Mouse (Mus musculus) E14TG2a.4 (cell line): ENCODE data around the gene Unc5b.

Experiments
- H3K27me3 ChIP-seq: 2 replicates; pipeline ENCODE4 v1.6.1; 2014; ENCODE audit warnings: low read length, control low read depth; ENCODE audit not compliant: insufficient read depth
- H3K36me3 ChIP-seq: 2 replicates; pipeline ENCODE4 v1.6.1; 2014; ENCODE audit warnings: low read length, control low read depth; ENCODE audit not compliant: insufficient read depth
- H3K4me1 ChIP-seq: replicated peaks from 2 replicates; pipeline ENCODE4 v1.6.1; 2014; ENCODE audit warnings: low read depth, low read length, control low read depth
- H3K4me3 ChIP-seq: replicated peaks from 2 replicates; pipeline ENCODE4 v1.5.1; 2014; ENCODE audit warnings: mild to moderate bottlenecking, low read length
- H3K9me3 ChIP-seq: 2 replicates; pipeline ENCODE4 v1.6.1; 2014; ENCODE audit warnings: low read length, control low read depth
- CTCF ChIP-seq: conservative IDR thresholded peaks from 2 replicates; pipeline ENCODE4 v1.5.1; 2014; ENCODE audit warnings: low read length
- NANOG ChIP-seq: IDR thresholded peaks from 2 replicates; pipeline ENCODE4 v1.6.1; 2014; ENCODE audit warnings: borderline replicate concordance, low read length, mixed read lengths
- POU5F1 ChIP-seq: IDR thresholded peaks from 2 replicates; pipeline ENCODE4 v1.6.1; 2014; ENCODE audit warnings: low read length, borderline replicate concordance

Unc5b gene

DNA sequence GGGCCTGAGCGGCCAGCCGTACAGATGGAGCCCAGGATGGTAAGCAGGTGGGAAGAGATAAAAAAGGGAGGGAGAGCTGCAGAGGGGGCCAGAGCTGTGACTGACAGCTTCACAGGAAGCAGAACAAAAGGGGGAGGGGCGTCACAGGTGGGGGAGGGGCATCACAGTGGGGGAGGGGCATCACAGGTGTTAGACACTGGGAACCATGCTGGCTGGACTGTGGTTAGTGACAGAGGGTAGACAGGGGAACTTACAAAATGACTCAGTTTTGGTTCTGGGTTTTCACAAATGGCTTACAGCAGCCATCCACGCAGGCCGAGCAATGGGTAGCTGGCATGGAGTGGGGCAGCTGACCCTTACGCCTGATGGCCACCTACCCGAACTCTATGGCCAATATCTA lies 89.9 kb downstream of the Unc5b start:
- H3K4me3 ChIP-seq = no peak overlapping the region
- no peaks in the 10 kb centered on the region for H3K9me3 ChIP-seq
- no peak for TF ChIP-seq NANOG
- no peak for TF ChIP-seq CTCF
- TF ChIP-seq POU5F1 = no peak
- H3K27me3 ChIP-seq = no peaks in the 10 kb centered on the region
- peaks cover 10% of the 10 kb centered on the region; the same call in 1 of the 2 replicates for H3K36me3 ChIP-seq
- H3K4me1 ChIP-seq = peaks cover 78% of the 10 kb centered on the region

DNA sequence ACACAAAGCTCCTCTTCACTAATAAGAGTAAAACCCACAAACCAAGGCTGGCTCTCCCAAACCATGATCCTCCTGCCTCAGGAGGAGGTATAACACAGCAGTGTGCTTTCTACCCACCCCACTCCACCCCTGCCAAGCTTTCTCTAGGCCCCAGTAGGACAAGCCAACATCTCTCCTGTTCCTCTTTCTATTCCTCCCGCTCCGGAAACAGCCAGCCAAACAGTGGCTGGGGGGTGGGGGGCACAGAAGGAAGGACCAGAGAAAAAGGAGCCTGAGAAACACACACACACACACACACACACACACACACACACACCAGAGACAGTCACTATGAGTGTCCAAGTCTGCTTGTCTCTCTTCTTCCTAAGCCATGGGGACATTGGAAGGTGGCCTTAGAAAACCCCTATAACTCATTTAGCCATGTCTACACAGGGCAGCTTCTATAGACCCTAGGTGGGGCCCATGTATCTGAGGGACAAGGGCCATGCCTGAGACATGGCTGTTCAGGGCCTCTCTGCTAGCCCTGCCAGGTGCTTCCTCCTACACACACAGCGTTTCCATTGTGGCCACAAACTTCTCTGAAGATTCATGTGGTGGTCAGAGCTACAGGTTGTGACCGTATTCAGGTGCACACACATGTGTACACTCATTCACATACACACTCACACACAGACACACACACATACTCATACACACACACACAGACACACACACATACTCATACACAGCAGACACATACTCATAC lies 91.6 kb downstream of the Unc5b start:
- Histone ChIP-seq H3K4me1 (peaks cover 84% of the 10 kb centered on the region), H3K4me3 (no peak overlapping the region), H3K9me3 (no peaks in the 10 kb centered on the region), H3K27me3 (no peaks in the 10 kb centered on the region), H3K36me3 (peaks cover 13% of the 10 kb centered on the region; the same call in 1 of the 2 replicates)
- TF ChIP-seq NANOG (no peak), POU5F1 (no peak), CTCF (no peak)

DNA sequence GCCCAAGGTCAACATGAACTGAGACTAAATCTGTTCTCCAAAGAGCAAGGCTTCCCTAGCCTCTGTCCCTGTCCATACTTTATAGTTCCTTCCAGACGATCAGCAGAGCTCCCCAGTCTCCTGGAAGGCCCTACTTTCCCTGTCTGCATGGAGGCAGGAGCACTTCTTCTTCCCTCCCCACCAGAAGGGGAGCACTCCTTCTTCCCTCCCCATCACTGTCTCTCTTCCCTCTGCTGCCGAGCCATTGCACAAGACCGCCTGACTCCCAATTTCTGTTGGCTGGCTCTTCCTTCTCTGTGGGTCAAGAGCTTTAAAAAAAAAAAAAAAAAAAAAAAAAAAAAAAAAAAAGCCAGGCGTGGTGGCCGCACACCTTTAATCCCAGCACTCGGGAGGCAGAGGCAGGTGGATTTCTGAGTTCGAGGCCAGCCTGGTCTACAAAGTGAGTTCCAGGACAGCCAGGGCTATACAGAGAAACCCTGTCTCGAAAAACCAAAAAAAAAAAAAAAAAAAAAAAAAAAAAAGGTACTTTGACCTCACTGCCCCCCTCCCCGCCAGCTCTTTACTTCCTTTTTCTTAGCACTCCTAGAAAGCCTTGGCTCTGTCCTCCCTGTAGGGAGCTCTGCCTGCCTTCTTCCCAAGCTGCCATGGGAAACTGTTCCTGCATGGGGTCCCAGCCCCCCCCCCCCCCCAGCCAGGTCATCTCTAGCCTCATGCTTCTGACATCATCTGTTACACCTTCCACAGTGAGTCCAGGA lies 93.3 kb downstream of the Unc5b start:
- H3K36me3 ChIP-seq = peaks cover 13% of the 10 kb centered on the region; the same call in 1 of the 2 replicates
- H3K4me3 ChIP-seq = no peak overlapping the region
- H3K27me3 ChIP-seq = no peaks in the 10 kb centered on the region
- no peaks in the 10 kb centered on the region for H3K9me3 ChIP-seq
- peaks cover 83% of the 10 kb centered on the region for H3K4me1 ChIP-seq
- no peak for TF ChIP-seq NANOG
- no peak for TF ChIP-seq POU5F1
- TF ChIP-seq CTCF = no peak

DNA sequence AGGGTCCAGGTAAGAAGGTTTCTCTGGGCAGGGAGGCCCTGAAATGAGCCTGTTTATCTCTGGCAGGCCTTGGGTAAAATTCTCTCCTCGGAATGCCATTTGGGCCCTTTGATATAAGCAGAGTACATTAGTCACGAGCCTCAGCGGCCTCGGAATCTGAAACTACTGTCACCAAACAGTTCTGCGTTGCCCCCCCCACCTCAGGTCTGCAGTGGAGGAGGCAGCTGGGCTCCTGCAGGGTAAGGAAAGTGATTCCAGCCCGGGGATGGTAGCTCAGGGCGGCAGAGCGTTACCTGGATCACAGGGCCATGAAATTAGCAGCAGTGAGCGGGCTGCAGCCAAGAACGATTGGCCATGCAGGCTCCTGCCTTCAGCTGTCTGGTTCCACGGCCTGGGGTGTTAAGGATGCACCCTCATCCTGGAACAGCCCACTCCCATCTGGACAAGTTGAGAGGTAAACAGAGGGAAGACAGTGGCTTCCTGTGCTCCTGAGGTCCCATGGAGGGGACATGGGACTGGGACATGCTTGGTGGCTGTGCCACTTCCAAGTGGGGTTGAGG lies 94.1 kb downstream of the Unc5b start:
- Histone ChIP-seq H3K4me1 (peaks cover 81% of the 10 kb centered on the region), H3K9me3 (no peaks in the 10 kb centered on the region)
- TF ChIP-seq NANOG = no peak
- TF ChIP-seq CTCF = no peak
- TF ChIP-seq POU5F1 = no peak

DNA sequence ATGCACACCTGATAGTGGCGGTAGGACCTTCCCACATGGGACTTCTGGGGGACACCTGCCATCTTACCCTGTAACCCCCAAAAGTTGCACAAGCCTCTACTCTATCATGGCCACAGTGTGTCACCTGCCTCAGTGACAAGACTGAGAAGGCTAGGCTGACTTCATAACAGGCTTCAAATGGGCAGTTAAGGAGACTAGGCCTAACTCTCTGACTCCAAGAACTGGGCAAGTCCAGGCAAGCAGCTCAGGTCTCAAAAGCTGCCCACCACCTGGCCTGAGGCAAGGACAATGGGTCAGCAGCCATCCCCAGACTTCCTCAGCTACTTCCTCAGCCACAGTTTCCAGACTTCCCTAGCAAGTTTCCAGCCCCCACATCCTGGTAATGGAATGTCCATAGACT lies 95.6 kb downstream of the Unc5b start:
- Histone ChIP-seq H3K9me3 (no peaks in the 10 kb centered on the region), H3K36me3 (peaks cover 9% of the 10 kb centered on the region; the same call in 1 of the 2 replicates), H3K27me3 (no peaks in the 10 kb centered on the region), H3K4me1 (peaks cover 78% of the 10 kb centered on the region), H3K4me3 (0 out of 2 replicates have a peak overlapping the region, but pooled peaks have one; percentile 26)
- no peak for TF ChIP-seq NANOG
- no peak for TF ChIP-seq POU5F1
- TF ChIP-seq CTCF = no peak

More for the DNA sequence above, 94.1 kb downstream of the Unc5b start:
- Histone ChIP-seq H3K36me3 (peaks cover 12% of the 10 kb centered on the region; the same call in 1 of the 2 replicates), H3K4me3 (0 out of 2 replicates have a peak overlapping the region, but pooled peaks have one; percentile 10), H3K27me3 (no peaks in the 10 kb centered on the region)

DNA sequence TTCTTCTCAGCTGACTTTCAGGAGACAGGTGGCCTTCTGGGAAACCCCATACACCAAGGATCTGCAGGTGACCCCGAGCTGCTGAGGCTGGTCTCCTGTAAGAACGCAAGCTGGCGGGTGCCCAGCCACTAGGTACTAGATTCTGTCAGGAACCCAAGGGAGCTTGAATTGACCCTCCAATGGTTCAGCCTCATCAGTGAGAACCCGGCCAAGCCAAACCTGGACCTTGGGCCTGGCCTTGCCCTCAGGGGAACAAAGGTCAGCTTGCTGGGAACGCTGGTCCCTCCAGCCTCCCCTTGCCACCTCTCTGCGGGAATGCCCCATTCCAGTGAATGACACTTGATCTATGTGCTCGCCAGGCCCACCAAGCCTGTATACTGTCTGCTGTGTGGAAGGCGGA lies 97.9 kb downstream of the Unc5b start:
- Histone ChIP-seq H3K9me3 (no peaks in the 10 kb centered on the region), H3K27me3 (no peaks in the 10 kb centered on the region), H3K36me3 (peaks cover 9% of the 10 kb centered on the region; the same call in 1 of the 2 replicates), H3K4me3 (no peak overlapping the region), H3K4me1 (peaks cover 88% of the 10 kb centered on the region)
- no peak for TF ChIP-seq NANOG
- no peak for TF ChIP-seq POU5F1
- no peak for TF ChIP-seq CTCF

DNA sequence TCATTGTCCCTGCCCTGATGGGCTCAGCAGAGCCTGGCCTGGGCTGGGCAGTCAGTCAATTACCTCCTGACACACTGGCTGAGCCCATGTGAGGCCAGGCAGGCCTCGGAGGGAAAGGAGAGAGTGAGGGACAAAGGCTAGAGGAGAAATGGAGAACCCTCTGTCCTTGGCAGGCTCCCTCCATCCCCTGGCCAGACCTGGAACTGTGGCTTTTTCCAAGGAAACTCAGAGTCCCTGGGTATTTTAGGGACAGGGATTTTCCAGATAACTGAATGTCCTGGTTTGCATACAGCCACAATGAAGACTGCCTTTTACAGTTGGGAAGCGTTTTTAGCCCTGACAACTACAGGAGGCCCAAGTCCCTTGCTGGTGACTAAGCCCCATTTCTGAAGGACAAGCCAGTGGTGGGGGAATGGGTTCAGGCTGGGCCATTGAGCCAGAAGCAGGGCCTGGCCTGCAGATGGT lies 99.0 kb downstream of the Unc5b start:
- peaks cover 90% of the 10 kb centered on the region for H3K4me1 ChIP-seq
- no peaks in the 10 kb centered on the region for H3K27me3 ChIP-seq
- no peak overlapping the region for H3K4me3 ChIP-seq
- TF ChIP-seq CTCF (no peak), POU5F1 (no peak), NANOG (no peak)
- H3K36me3 ChIP-seq = peaks cover 9% of the 10 kb centered on the region; the same call in 1 of the 2 replicates
- no peaks in the 10 kb centered on the region for H3K9me3 ChIP-seq

DNA sequence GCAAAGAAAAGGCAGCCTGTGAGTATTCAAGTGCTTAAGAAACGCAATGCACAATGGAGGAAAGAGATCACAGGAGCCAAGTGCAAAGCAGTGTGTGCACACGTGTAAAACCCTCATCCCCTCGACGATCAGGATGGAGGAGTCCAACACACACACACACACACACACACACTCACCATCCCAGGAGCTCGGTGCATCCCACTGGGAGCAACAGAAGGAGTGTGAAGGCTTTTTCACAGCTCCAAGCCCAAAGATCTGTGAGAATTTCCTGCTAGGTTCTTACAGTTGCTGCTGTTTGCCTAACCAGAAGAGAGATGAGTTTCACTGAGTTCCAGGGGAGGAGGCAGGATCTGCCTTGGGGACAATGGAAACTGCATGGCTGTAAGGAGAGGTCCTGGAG lies 99.6 kb downstream of the Unc5b start:
- H3K36me3 ChIP-seq = peaks cover 6% of the 10 kb centered on the region; the same call in 1 of the 2 replicates
- H3K4me3 ChIP-seq = no peak overlapping the region
- H3K27me3 ChIP-seq = no peaks in the 10 kb centered on the region
- peaks cover 90% of the 10 kb centered on the region for H3K4me1 ChIP-seq
- TF ChIP-seq POU5F1 = no peak
- H3K9me3 ChIP-seq = no peaks in the 10 kb centered on the region
